Comparison of ENCODE assay signal across 14 mouse cellular contexts in genomic region chr2:29516621-29517170, GRCm38 (mm10).
DNase-seq lines count a peak whose midpoint lies in the region; ATAC-seq and TF ChIP-seq lines count a peak whose summit lies in the region.
"Had no signal": no experiment of that assay in that cellular context is flagged by ENCODE, and none has a peak within 500 bp of the region (broad histone marks: within the 10 kb centered on the region; RNA-seq: fewer than 3 reads in every experiment).

No protein-coding gene starts in this region.

- H3K9ac ChIP-seq in neural tube, embryonic 13.5 days = peak overlapping the region; percentile 36; the same call in 1 of the 2 replicates
- H3K9ac ChIP-seq in neural tube, embryonic 15.5 days (replicated peaks) = no peak overlapping the region
- H3K9ac ChIP-seq in hindbrain, embryonic 11.5 days (ENCODE audit: low read depth, low read length) = no peak overlapping the region; the same call in 1 of the 2 replicates
- H3K9ac ChIP-seq in midbrain, embryonic 13.5 days (replicated peaks) = 0 out of 2 replicates have a peak overlapping the region, but pooled peaks have one; percentile 6
- no peak overlapping the region for H3K9ac ChIP-seq in liver, postnatal 0 days (replicated peaks)
- H3K9ac ChIP-seq: kidney, embryonic 15.5 days; stomach, embryonic 15.5 days had no signal

- peak; percentile 39 for DNase-seq in hindbrain, embryonic 11.5 days (ENCODE audit: low spot score)
- DNase-seq in layer of hippocampus, adult 11-12 months (ENCODE audit: low spot score) = no peak
- no peak for DNase-seq in liver, postnatal 0 days
- no peak for DNase-seq in gastrocnemius, postnatal 4 days (ENCODE audit: low spot score in 2 of 2)
- DNase-seq: layer of hippocampus, adult 9-11 months; thymus, postnatal 14 days had no signal

- no peak for TF ChIP-seq EP300 in liver, postnatal 0 days (IDR thresholded peaks at IDR 0.05; ENCODE audit: low read depth)

- H3K4me1 ChIP-seq in neural tube, embryonic 13.5 days (replicated peaks) = peaks cover 47% of the 10 kb centered on the region
- H3K4me1 ChIP-seq in neural tube, embryonic 15.5 days = peaks cover 24% of the 10 kb centered on the region
- H3K4me1 ChIP-seq in hindbrain, embryonic 11.5 days (replicated peaks; ENCODE audit: control insufficient read depth, insufficient read depth, low read length) = peaks cover 18% of the 10 kb centered on the region
- peaks cover 78% of the 10 kb centered on the region for H3K4me1 ChIP-seq in midbrain, embryonic 13.5 days (replicated peaks)
- H3K4me1 ChIP-seq in liver, postnatal 0 days (ENCODE audit: insufficient read depth) = no peaks in the 10 kb centered on the region

- no peak overlapping the region for H3K4me3 ChIP-seq in neural tube, embryonic 13.5 days
- no peak overlapping the region for H3K4me3 ChIP-seq in neural tube, embryonic 15.5 days (replicated peaks)
- no peak overlapping the region for H3K4me3 ChIP-seq in hindbrain, embryonic 11.5 days (ENCODE audit: low read depth, low read length)
- no peak overlapping the region for H3K4me3 ChIP-seq in midbrain, embryonic 13.5 days (replicated peaks)
- H3K4me3 ChIP-seq in liver, postnatal 0 days (ENCODE audit: low read depth, low read length) = no peak overlapping the region
- H3K4me3 ChIP-seq: kidney, embryonic 15.5 days; stomach, embryonic 15.5 days had no signal

- no peaks in the 10 kb centered on the region; the same call in 1 of the 2 replicates for H3K27me3 ChIP-seq in neural tube, embryonic 13.5 days
- no peaks in the 10 kb centered on the region for H3K27me3 ChIP-seq in neural tube, embryonic 15.5 days (replicated peaks)
- no peaks in the 10 kb centered on the region for H3K27me3 ChIP-seq in hindbrain, embryonic 11.5 days (ENCODE audit: control insufficient read depth, insufficient read depth, low read length)
- H3K27me3 ChIP-seq in midbrain, embryonic 13.5 days = peaks cover 22% of the 10 kb centered on the region
- no peaks in the 10 kb centered on the region for H3K27me3 ChIP-seq in liver, postnatal 0 days (ENCODE audit: insufficient read depth, low read length)
- H3K27me3 ChIP-seq: kidney, embryonic 15.5 days; stomach, embryonic 15.5 days had no signal

- TF ChIP-seq CTCF in liver, postnatal 0 days (IDR thresholded peaks at IDR 0.05; ENCODE audit: low read depth) = no peak

- no peak overlapping the region for H3K4me2 ChIP-seq in neural tube, embryonic 13.5 days
- no peak overlapping the region for H3K4me2 ChIP-seq in neural tube, embryonic 15.5 days
- no peak overlapping the region for H3K4me2 ChIP-seq in hindbrain, embryonic 11.5 days (replicated peaks; ENCODE audit: low read depth, low read length)
- H3K4me2 ChIP-seq in midbrain, embryonic 13.5 days (replicated peaks) = no peak overlapping the region
- H3K4me2 ChIP-seq in liver, postnatal 0 days (ENCODE audit: low read depth, low read length) = no peak overlapping the region
- H3K4me2 ChIP-seq: heart, embryonic 11.5 days; kidney, embryonic 15.5 days; liver, embryonic 11.5 days; stomach, embryonic 15.5 days had no signal

- H3K36me3 ChIP-seq in neural tube, embryonic 13.5 days = no peaks in the 10 kb centered on the region
- H3K36me3 ChIP-seq in neural tube, embryonic 15.5 days = no peaks in the 10 kb centered on the region
- no peaks in the 10 kb centered on the region for H3K36me3 ChIP-seq in hindbrain, embryonic 11.5 days (ENCODE audit: control insufficient read depth, insufficient read depth, low read length)
- no peaks in the 10 kb centered on the region for H3K36me3 ChIP-seq in midbrain, embryonic 13.5 days
- H3K36me3 ChIP-seq in liver, postnatal 0 days (replicated peaks; ENCODE audit: insufficient read depth, low read length) = no peaks in the 10 kb centered on the region
- H3K36me3 ChIP-seq: kidney, embryonic 15.5 days; stomach, embryonic 15.5 days had no signal

- no peak for ATAC-seq in neural tube, embryonic 13.5 days (ENCODE audit: low read depth)
- ATAC-seq in neural tube, embryonic 15.5 days (ENCODE audit: low FRiP score) = no peak
- no peak for ATAC-seq in hindbrain, embryonic 11.5 days (ENCODE audit: low FRiP score)
- peak; percentile 65 for ATAC-seq in midbrain, embryonic 13.5 days
- ATAC-seq in megakaryocyte progenitor cell, adult 5-6 weeks (replicated peaks; ENCODE audit: poor library complexity) = no peak
- no peak for ATAC-seq in liver, postnatal 0 days

- H3K9me3 ChIP-seq in neural tube, embryonic 13.5 days = no peaks in the 10 kb centered on the region
- H3K9me3 ChIP-seq in neural tube, embryonic 15.5 days (replicated peaks) = no peaks in the 10 kb centered on the region
- H3K9me3 ChIP-seq in hindbrain, embryonic 11.5 days (ENCODE audit: control insufficient read depth, low read length) = no peaks in the 10 kb centered on the region
- no peaks in the 10 kb centered on the region for H3K9me3 ChIP-seq in midbrain, embryonic 13.5 days
- no peaks in the 10 kb centered on the region for H3K9me3 ChIP-seq in liver, postnatal 0 days (ENCODE audit: low read length)
- H3K9me3 ChIP-seq: kidney, embryonic 15.5 days; stomach, embryonic 15.5 days had no signal

- WGBS in neural tube, embryonic 13.5 days = 38% methylated on average over 9 of the region's 9 CpGs
- WGBS in neural tube, embryonic 15.5 days = 28% methylated on average over 9 of the region's 9 CpGs
- 31% methylated on average over 9 of the region's 9 CpGs for WGBS in hindbrain, embryonic 11.5 days
- 6% methylated on average over 9 of the region's 9 CpGs for WGBS in midbrain, embryonic 13.5 days
- 68% methylated on average over 9 of the region's 9 CpGs for WGBS in liver, postnatal 0 days (ENCODE audit: insufficient replicate concordance)

- H3K27ac ChIP-seq in neural tube, embryonic 13.5 days (replicated peaks) = peak overlapping the region; percentile 50
- no peak overlapping the region for H3K27ac ChIP-seq in neural tube, embryonic 15.5 days (replicated peaks)
- 0 out of 2 replicates have a peak overlapping the region, but pooled peaks have one; percentile 39 for H3K27ac ChIP-seq in hindbrain, embryonic 11.5 days (ENCODE audit: low read depth, low read length)
- H3K27ac ChIP-seq in midbrain, embryonic 13.5 days = peak overlapping the region; percentile 74
- H3K27ac ChIP-seq in liver, postnatal 0 days (ENCODE audit: low read depth) = no peak overlapping the region
- H3K27ac ChIP-seq: kidney, embryonic 15.5 days; stomach, embryonic 15.5 days had no signal

Comparison
In these comparisons a context has a peak if more than half of its experiments do, and no peak if none do; other contexts are left out.
1. H3K27ac ChIP-seq: peak in neural tube, embryonic 13.5 days (single experiment), hindbrain, embryonic 11.5 days (single experiment) and midbrain, embryonic 13.5 days (single experiment); none in neural tube, embryonic 15.5 days (single experiment) and liver, postnatal 0 days (single experiment).
2. H3K9ac ChIP-seq: peak in neural tube, embryonic 13.5 days (single experiment) and midbrain, embryonic 13.5 days (single experiment); none in neural tube, embryonic 15.5 days (single experiment), hindbrain, embryonic 11.5 days (single experiment) and liver, postnatal 0 days (single experiment).